Mouse (Mus musculus) heart, adult 2 months (tissue): ENCODE data around the gene Vmn1r193.

Experiments used
- CTCF ChIP-seq: fragments of 200-600 bp; IDR thresholded peaks from 2 replicates; pipeline ENCODE4 v1.8.1; 2022; ENCODE audit warnings: antibody characterized with exemption, mild to moderate bottlenecking, moderate library complexity
- POLR2A ChIP-seq: fragments of 200-500 bp; IDR thresholded peaks from 2 replicates; pipeline ENCODE4 v1.6.1; 2011; ENCODE audit warnings: mild to moderate bottlenecking, low read depth, low read length, control low read depth; ENCODE audit not compliant: insufficient read depth

DNA sequence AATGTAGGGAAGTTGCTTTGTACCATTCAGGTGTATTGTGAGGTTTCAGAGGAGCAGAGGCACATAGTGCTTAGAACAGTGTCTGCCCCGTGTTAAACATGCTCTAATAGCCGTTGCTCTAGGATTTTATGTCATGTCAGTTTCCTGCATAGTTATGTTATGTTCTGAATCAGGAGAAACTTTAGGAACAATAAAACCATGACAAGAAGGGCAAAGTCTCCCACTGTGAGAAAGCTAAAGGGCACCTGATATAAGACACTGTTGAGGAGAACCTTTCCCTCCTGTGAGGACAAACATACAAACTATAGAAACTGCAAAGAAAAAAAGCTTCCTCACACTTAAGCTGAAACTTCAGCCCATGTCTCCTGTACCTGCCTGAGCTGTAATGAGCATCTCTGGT, 32.6 kb downstream of the Vmn1r193 start:
- TF ChIP-seq POLR2A (no peak), CTCF (no peak)
